Mouse (Mus musculus): Measurements from ENCODE around the gene Lrrc75a. TPM values are rescaled to one million over a fixed set of nuclear protein-coding genes. Genes with fewer than 3 reads are reported as not detected.

Gene Lrrc75a
- polyA plus RNA-seq, 1 experiment from 2014 or later = 5.6 TPM

DNA sequence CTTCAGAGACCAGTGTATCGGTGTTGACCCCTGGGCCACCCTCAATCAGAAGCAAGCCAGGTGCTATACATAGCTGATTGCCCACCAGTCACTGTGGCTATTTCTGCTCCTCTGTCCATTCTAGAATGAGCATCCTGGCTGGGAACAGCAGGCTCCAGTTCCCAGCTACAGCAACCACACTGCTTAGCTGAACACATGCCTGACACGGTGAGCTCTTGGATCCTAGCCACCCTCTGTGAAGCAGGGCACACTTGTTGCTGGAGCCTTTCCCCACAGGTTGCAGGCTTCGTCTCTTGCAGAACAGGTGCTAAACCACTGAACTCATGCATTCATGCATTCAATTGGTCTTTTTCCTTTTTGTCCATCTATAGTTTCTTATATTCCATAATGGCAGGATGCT is 7.9 kb downstream of the Lrrc75a start:
- H3K27ac ChIP-seq (ENCODE audit: low read length) = no peak overlapping the region
- ATAC-seq (ENCODE audit: insufficient read depth, low FRiP score) = no peak
- H3K4me2 ChIP-seq (ENCODE audit: low read depth, low read length) = no peak overlapping the region
- H3K9ac ChIP-seq (ENCODE audit: low read length) = no peak overlapping the region
- WGBS = 73% methylated on average over 3 of the region's 3 CpGs
- no peaks in the 10 kb centered on the region for H3K36me3 ChIP-seq (ENCODE audit: control insufficient read depth, insufficient read depth, low read length)
- no peaks in the 10 kb centered on the region for H3K27me3 ChIP-seq (ENCODE audit: control insufficient read depth, insufficient read depth, low read length)
- no peaks in the 10 kb centered on the region for H3K9me3 ChIP-seq (replicated peaks; ENCODE audit: control insufficient read depth, low read length)
- no peak overlapping the region for H3K4me3 ChIP-seq (replicated peaks; ENCODE audit: low read length)
- peaks cover 42% of the 10 kb centered on the region for H3K4me1 ChIP-seq (ENCODE audit: control insufficient read depth, insufficient read depth, low read length)

DNA sequence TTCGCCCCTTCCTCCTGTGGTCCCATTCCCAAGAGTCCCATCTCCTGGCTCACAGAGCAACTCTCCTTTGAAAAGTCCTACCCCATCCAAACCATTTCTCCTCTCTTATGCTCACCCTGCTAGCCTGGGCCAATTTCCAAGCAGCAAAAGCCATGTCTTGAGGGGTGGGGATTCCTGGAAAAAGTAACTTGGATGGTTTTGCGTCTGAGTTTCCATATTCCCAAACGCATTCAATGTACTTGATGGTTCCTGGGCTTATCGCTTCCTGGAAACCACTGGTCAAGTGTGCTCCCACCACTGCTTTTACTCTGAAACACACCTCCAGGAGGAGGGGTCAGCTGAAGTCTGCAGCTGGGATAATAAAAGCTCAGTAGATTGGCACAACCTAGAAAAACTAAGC is 9.9 kb downstream of the Lrrc75a start:
- H3K9me3 ChIP-seq (replicated peaks; ENCODE audit: control insufficient read depth, low read length) = no peaks in the 10 kb centered on the region
- peaks cover 30% of the 10 kb centered on the region for H3K4me1 ChIP-seq (ENCODE audit: control insufficient read depth, insufficient read depth, low read length)
- no peak for ATAC-seq (ENCODE audit: insufficient read depth, low FRiP score)
- H3K9ac ChIP-seq (ENCODE audit: low read length) = no peak overlapping the region
- WGBS = 89% methylated on average over 4 of the region's 4 CpGs
- no peak overlapping the region for H3K27ac ChIP-seq (ENCODE audit: low read length)
- H3K27me3 ChIP-seq (ENCODE audit: control insufficient read depth, insufficient read depth, low read length) = no peaks in the 10 kb centered on the region
- H3K4me2 ChIP-seq (ENCODE audit: low read depth, low read length) = no peak overlapping the region
- H3K4me3 ChIP-seq (replicated peaks; ENCODE audit: low read length) = no peak overlapping the region
- no peaks in the 10 kb centered on the region for H3K36me3 ChIP-seq (ENCODE audit: control insufficient read depth, insufficient read depth, low read length)

DNA sequence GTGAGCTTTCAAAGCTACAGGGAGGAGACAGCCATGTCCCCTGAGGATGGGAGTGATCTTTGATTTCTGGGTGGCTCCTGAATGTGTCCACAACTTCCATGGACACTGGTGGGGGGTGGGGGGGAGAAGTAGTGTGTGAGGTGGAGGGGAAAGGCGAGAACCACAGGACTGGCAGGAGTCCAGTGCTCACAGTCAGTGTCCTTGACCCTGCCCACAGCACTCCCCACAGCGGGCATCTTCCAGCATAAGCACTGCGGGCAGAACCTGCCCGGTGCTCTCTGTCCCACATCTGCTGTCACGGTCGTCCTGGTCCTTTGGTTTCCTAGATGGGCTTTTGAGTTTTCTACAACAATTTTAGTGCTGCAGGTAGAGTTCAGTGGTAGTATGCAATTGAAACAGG is 10.5 kb downstream of the Lrrc75a start:
- Histone ChIP-seq H3K27me3 (ENCODE audit: control insufficient read depth, insufficient read depth, low read length) (no peaks in the 10 kb centered on the region), H3K36me3 (ENCODE audit: control insufficient read depth, insufficient read depth, low read length) (no peaks in the 10 kb centered on the region), H3K9ac (ENCODE audit: low read length) (no peak overlapping the region), H3K4me1 (ENCODE audit: control insufficient read depth, insufficient read depth, low read length) (peaks cover 25% of the 10 kb centered on the region), H3K9me3 (replicated peaks; ENCODE audit: control insufficient read depth, low read length) (no peaks in the 10 kb centered on the region), H3K4me3 (replicated peaks; ENCODE audit: low read length) (no peak overlapping the region), H3K27ac (ENCODE audit: low read length) (no peak overlapping the region), H3K4me2 (ENCODE audit: low read depth, low read length) (no peak overlapping the region)
- 89% methylated on average over 6 of the region's 6 CpGs for WGBS
- ATAC-seq (ENCODE audit: insufficient read depth, low FRiP score) = no peak

DNA sequence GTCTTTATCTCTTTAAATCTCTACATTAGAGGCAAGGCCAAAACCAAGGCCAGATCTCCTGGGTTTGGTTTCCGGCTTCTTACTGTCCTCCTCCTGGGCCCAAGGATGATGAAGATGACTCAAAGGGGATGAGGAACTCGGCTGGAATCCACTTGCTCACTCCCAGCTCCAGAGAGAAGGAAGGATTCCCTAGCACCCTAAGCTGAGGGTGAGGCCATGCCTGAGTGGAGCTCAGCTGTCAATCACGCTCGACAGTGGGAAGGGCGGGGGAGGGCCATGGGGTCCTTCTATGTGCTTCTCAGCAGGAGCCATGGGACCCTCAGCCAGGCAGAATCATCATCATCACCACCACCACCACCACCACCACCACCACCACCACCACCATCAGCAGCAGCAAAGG is 10.9 kb downstream of the Lrrc75a start:
- Histone ChIP-seq H3K9me3 (replicated peaks; ENCODE audit: control insufficient read depth, low read length) (no peaks in the 10 kb centered on the region), H3K4me2 (ENCODE audit: low read depth, low read length) (no peak overlapping the region), H3K4me3 (replicated peaks; ENCODE audit: low read length) (no peak overlapping the region), H3K27me3 (ENCODE audit: control insufficient read depth, insufficient read depth, low read length) (no peaks in the 10 kb centered on the region), H3K4me1 (ENCODE audit: control insufficient read depth, insufficient read depth, low read length) (peaks cover 21% of the 10 kb centered on the region), H3K27ac (ENCODE audit: low read length) (no peak overlapping the region), H3K9ac (ENCODE audit: low read length) (no peak overlapping the region), H3K36me3 (ENCODE audit: control insufficient read depth, insufficient read depth, low read length) (no peaks in the 10 kb centered on the region)
- 76% methylated on average over 5 of the region's 5 CpGs for WGBS
- no peak for ATAC-seq (ENCODE audit: insufficient read depth, low FRiP score)

DNA sequence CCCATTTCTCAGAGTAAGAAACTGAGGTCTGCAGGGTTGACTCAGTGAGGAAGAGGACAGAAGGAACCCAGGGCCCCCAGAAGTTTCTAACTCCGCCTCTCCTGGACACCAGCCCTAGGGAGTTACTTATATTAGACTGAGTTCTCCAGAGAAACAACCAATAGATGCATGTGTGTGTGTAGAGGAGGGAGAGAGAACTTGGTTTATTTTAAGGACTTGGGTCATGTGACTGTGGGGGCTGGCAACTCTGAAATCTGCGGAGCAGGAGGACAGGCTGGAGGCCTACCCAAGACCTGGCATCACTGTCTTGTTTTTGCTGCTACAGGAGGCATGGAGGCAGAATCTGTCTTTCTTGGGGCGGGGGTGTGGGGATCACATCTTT is 11.5 kb downstream of the Lrrc75a start:
- 0 out of 2 replicates have a peak, but pooled peaks have one; percentile 47 for ATAC-seq (ENCODE audit: insufficient read depth, low FRiP score)
- Histone ChIP-seq H3K27me3 (ENCODE audit: control insufficient read depth, insufficient read depth, low read length) (no peaks in the 10 kb centered on the region), H3K9me3 (replicated peaks; ENCODE audit: control insufficient read depth, low read length) (no peaks in the 10 kb centered on the region), H3K4me2 (ENCODE audit: low read depth, low read length) (no peak overlapping the region), H3K36me3 (ENCODE audit: control insufficient read depth, insufficient read depth, low read length) (no peaks in the 10 kb centered on the region), H3K4me1 (ENCODE audit: control insufficient read depth, insufficient read depth, low read length) (peaks cover 19% of the 10 kb centered on the region), H3K4me3 (replicated peaks; ENCODE audit: low read length) (no peak overlapping the region), H3K9ac (ENCODE audit: low read length) (no peak overlapping the region), H3K27ac (ENCODE audit: low read length) (no peak overlapping the region)
- 65% methylated on average over 3 of the region's 3 CpGs for WGBS

DNA sequence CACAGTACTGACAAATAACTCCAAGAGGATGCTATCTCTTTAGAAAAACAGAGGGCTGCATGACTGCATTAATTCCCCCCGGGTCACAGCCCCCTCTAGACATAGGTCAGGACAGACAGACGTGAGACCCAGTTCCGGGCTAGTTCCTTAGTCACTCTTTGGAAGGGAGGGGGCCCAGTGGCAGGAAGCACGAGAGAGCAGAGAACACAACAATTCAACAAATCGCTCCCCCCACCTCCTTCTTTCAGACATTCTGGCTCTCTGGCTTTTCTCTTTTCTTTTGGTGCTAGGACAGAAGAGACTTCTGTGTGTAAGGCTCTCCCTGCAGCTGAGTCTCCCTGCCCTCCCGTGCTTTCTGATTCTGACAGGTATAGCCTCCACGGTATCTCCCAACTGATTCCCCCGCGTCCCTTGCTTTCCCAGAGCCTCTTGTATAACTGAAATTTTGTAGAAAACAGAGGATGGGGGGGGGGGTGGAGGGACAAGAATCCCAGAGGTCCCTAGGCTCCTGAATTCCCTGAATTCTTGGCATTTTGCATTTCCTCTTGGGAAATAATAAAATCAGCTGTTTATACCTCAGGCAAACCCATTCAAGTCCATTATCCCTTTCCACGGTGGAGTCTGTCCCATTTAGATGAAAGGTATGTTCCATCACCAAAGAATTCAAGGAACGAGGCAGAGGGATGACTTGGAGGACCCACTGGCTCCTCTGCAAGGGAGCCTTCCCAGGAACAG is 12.1 kb downstream of the Lrrc75a start:
- Histone ChIP-seq H3K27me3 (ENCODE audit: control insufficient read depth, insufficient read depth, low read length) (no peaks in the 10 kb centered on the region), H3K4me1 (ENCODE audit: control insufficient read depth, insufficient read depth, low read length) (peaks cover 19% of the 10 kb centered on the region), H3K27ac (ENCODE audit: low read length) (no peak overlapping the region), H3K9me3 (replicated peaks; ENCODE audit: control insufficient read depth, low read length) (no peaks in the 10 kb centered on the region), H3K36me3 (ENCODE audit: control insufficient read depth, insufficient read depth, low read length) (no peaks in the 10 kb centered on the region), H3K4me3 (replicated peaks; ENCODE audit: low read length) (no peak overlapping the region), H3K9ac (ENCODE audit: low read length) (0 out of 2 replicates have a peak overlapping the region, but pooled peaks have one; percentile 18), H3K4me2 (ENCODE audit: low read depth, low read length) (no peak overlapping the region)
- ATAC-seq (ENCODE audit: insufficient read depth, low FRiP score) = no peak
- WGBS = 62% methylated on average over 11 of the region's 11 CpGs

DNA sequence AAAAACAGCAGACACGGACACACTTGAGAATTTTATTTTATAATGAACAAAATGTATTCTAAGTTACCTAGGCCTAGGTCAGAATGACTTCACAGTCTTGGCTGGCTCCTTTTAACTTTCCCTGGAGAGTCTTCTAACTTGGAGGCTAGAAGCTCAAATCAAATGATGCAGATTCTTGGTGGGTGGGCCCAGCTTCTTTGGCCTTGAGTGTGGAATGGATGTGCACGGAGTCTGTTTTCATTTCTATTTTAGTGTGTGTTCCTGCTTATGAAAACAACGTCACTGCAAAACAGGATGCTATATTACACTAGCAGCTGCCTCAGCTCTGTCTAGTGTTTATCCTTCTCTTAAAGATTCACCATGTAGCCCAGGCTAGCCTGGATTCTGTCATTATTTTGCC is 12.9 kb downstream of the Lrrc75a start:
- no peak overlapping the region for H3K27ac ChIP-seq (ENCODE audit: low read length)
- no peaks in the 10 kb centered on the region for H3K27me3 ChIP-seq (ENCODE audit: control insufficient read depth, insufficient read depth, low read length)
- no peak for ATAC-seq (ENCODE audit: insufficient read depth, low FRiP score)
- H3K36me3 ChIP-seq (ENCODE audit: control insufficient read depth, insufficient read depth, low read length) = no peaks in the 10 kb centered on the region
- peaks cover 25% of the 10 kb centered on the region for H3K4me1 ChIP-seq (ENCODE audit: control insufficient read depth, insufficient read depth, low read length)
- no peak overlapping the region for H3K4me2 ChIP-seq (ENCODE audit: low read depth, low read length)
- no peaks in the 10 kb centered on the region for H3K9me3 ChIP-seq (replicated peaks; ENCODE audit: control insufficient read depth, low read length)
- no peak overlapping the region for H3K4me3 ChIP-seq (replicated peaks; ENCODE audit: low read length)
- 62% methylated on average over 3 of the region's 3 CpGs for WGBS
- no peak overlapping the region for H3K9ac ChIP-seq (ENCODE audit: low read length)

DNA sequence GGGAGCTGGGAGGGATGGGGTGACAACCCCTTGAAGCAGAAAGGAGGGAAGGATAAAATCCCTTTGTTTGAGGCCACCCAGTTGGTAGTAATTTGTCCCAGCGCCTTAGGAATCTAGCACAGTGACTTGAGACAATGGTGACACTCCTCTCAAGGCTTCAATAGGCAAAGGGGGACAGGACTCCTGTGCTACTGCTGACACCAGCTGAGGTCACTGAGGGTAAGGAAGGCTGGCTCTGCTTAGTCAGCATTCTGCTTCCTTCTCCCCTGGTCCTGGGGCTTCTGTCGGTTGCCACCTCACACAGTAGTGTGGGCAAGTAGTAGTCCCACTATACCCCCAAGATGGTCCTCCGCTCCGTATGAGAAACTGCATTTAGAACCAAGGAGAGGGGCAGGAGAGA is 17.2 kb downstream of the Lrrc75a start:
- H3K4me3 ChIP-seq (replicated peaks; ENCODE audit: low read length) = no peak overlapping the region
- no peak overlapping the region for H3K9ac ChIP-seq (ENCODE audit: low read length)
- ATAC-seq (ENCODE audit: insufficient read depth, low FRiP score) = no peak
- 58% methylated on average over 4 of the region's 4 CpGs for WGBS
- H3K27me3 ChIP-seq (ENCODE audit: control insufficient read depth, insufficient read depth, low read length) = no peaks in the 10 kb centered on the region
- no peak overlapping the region for H3K4me2 ChIP-seq (ENCODE audit: low read depth, low read length)
- no peaks in the 10 kb centered on the region for H3K9me3 ChIP-seq (replicated peaks; ENCODE audit: control insufficient read depth, low read length)
- no peak overlapping the region for H3K27ac ChIP-seq (ENCODE audit: low read length)
- H3K36me3 ChIP-seq (ENCODE audit: control insufficient read depth, insufficient read depth, low read length) = no peaks in the 10 kb centered on the region
- H3K4me1 ChIP-seq (ENCODE audit: control insufficient read depth, insufficient read depth, low read length) = peaks cover 23% of the 10 kb centered on the region

DNA sequence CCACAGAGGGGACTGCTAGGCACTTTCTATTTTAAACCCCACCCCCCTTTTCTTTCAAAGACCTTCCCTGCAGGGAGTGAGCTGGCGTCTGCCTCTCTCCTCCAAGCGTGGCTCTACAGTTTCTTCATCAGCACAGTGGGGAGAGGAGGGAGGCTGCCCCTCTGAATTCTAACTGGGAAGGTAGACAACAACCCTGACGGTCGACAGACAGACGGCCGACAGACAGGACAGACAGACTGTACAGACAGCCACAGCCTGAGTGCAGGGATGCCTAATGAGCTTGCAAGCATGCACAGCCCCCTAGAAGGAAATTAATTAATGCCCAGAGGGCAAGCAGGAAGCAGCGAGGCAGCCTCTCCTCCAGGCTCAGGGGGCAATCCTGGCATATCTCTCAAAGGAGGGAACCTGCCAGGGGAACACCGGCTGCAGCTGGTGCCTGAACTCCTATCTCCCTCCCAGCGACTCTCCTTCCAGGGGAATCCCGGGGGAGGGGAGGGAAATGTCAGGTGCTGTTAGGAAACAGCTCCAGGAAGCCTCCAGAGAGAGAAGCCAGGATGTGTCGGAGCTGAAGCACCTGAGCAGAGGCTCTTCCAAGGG is 18.0 kb downstream of the Lrrc75a start:
- Histone ChIP-seq H3K27me3 (ENCODE audit: control insufficient read depth, insufficient read depth, low read length) (no peaks in the 10 kb centered on the region), H3K4me2 (ENCODE audit: low read depth, low read length) (0 out of 2 replicates have a peak overlapping the region, but pooled peaks have one; percentile 20), H3K9ac (ENCODE audit: low read length) (peak overlapping the region; percentile 37), H3K9me3 (replicated peaks; ENCODE audit: control insufficient read depth, low read length) (no peaks in the 10 kb centered on the region), H3K4me3 (replicated peaks; ENCODE audit: low read length) (no peak overlapping the region), H3K27ac (ENCODE audit: low read length) (no peak overlapping the region; the same call in 1 of the 2 replicates), H3K4me1 (ENCODE audit: control insufficient read depth, insufficient read depth, low read length) (peaks cover 21% of the 10 kb centered on the region), H3K36me3 (ENCODE audit: control insufficient read depth, insufficient read depth, low read length) (no peaks in the 10 kb centered on the region)
- 10% methylated on average over 11 of the region's 11 CpGs for WGBS
- 0 out of 2 replicates have a peak, but pooled peaks have one; percentile 11 for ATAC-seq (ENCODE audit: insufficient read depth, low FRiP score)

All from stomach, embryonic 16.5 days (tissue).